Mouse (Mus musculus) thymus, adult 2 months (tissue): ENCODE data around the gene Gm20696. TPM values are rescaled to one million over a fixed set of nuclear protein-coding genes. Genes with fewer than 3 reads are reported as not detected.

Experiments
- DNase-seq: peaks from one replicate; pipeline ENCODE4 v3.0.0; 2021
- H3K27ac ChIP-seq: fragments of 200-500 bp; 2 replicates; pipeline ENCODE4 v1.5.1; 2012; ENCODE audit warnings: low read length, control low read depth; ENCODE audit not compliant: control insufficient read depth, insufficient read depth
- H3K27me3 ChIP-seq: fragments of 200-500 bp; 2 replicates; pipeline ENCODE4 v1.6.1; 2012; ENCODE audit warnings: mild to moderate bottlenecking, low read length, moderate library complexity, mixed read lengths; ENCODE audit not compliant: control insufficient read depth, insufficient read depth
- H3K36me3 ChIP-seq: fragments of 200-500 bp; 2 replicates; pipeline ENCODE4 v1.6.1; 2012; ENCODE audit warnings: mild to moderate bottlenecking, low read length, moderate library complexity; ENCODE audit not compliant: control insufficient read depth, insufficient read depth
- H3K4me1 ChIP-seq: fragments of 200-500 bp; replicated peaks from 2 replicates; pipeline ENCODE4 v1.6.1; 2012; ENCODE audit warnings: low read length; ENCODE audit not compliant: control insufficient read depth, insufficient read depth
- H3K4me3 ChIP-seq: fragments of 200-500 bp; 2 replicates; pipeline ENCODE4 v1.5.1; 2012; ENCODE audit warnings: mild to moderate bottlenecking, low read length, control low read depth, moderate library complexity; ENCODE audit not compliant: control insufficient read depth, insufficient read depth
- CTCF ChIP-seq: fragments of 200-500 bp; IDR thresholded peaks from 2 replicates; pipeline ENCODE4 v1.5.1; 2012; ENCODE audit warnings: mild to moderate bottlenecking, control low read depth, low read length, moderate library complexity, borderline replicate concordance; ENCODE audit not compliant: control insufficient read depth, poor library complexity, insufficient read depth; ENCODE audit errors: extremely low read depth
- POLR2A ChIP-seq: fragments of 200-500 bp; IDR thresholded peaks from 2 replicates; pipeline ENCODE4 v1.6.1; 2012; ENCODE audit warnings: mild to moderate bottlenecking, low read length, control low read depth, moderate library complexity; ENCODE audit not compliant: control insufficient read depth, poor library complexity, insufficient read depth; ENCODE audit errors: extremely low read depth
- WGBS: fragments of 180-500 bp; shearing (Covaris S2); methylation state at CpG from one replicate; pipeline ENCODE4 v1.1.7; 2018; 5-methylcytosine and 5-hydroxymethylcytosine counted together
- polyA plus RNA-seq: library from polyadenylated mRNA; depleted of rRNA; stranded (reverse); fragments of >200 nt; gene quantifications from 2 replicates; pipeline ENCODE4 v1.2.3, GENCODE M21; 2012

Gene Gm20696
- polyA plus RNA-seq, 1 experiment: 3.3 TPM

GRCm38 (mm10) chr6:99319415-99320405 is 346.9 kb downstream of the Gm20696 start:
- Histone ChIP-seq H3K36me3 (no peaks in the 10 kb centered on the region), H3K27ac (no peak overlapping the region), H3K4me3 (no peak overlapping the region), H3K4me1 (peaks cover 5% of the 10 kb centered on the region; the same call in 1 of the 2 replicates), H3K27me3 (no peaks in the 10 kb centered on the region)
- DNase-seq: no peak
- TF ChIP-seq POLR2A (no peak), CTCF (no peak)
- 91% methylated on average over 19 of the region's 19 CpGs for WGBS

GRCm38 (mm10) chr6:99314746-99315145 is 351.9 kb downstream of the Gm20696 start:
- Histone ChIP-seq H3K4me3 (no peak overlapping the region), H3K36me3 (no peaks in the 10 kb centered on the region), H3K27me3 (no peaks in the 10 kb centered on the region), H3K27ac (no peak overlapping the region), H3K4me1 (peaks cover 6% of the 10 kb centered on the region)
- 89% methylated on average over 3 of the region's 3 CpGs for WGBS
- no peak for DNase-seq
- TF ChIP-seq POLR2A (no peak), CTCF (no peak)

GRCm38 (mm10) chr6:99310529-99310928 is 356.1 kb downstream of the Gm20696 start:
- WGBS: 97% methylated on average over 12 of the region's 12 CpGs
- H3K36me3 ChIP-seq: no peaks in the 10 kb centered on the region
- no peak overlapping the region for H3K4me3 ChIP-seq
- TF ChIP-seq CTCF (no peak), POLR2A (no peak)
- no peak for DNase-seq
- H3K27ac ChIP-seq: no peak overlapping the region
- no peaks in the 10 kb centered on the region for H3K27me3 ChIP-seq
- H3K4me1 ChIP-seq: peaks cover 15% of the 10 kb centered on the region

GRCm38 (mm10) chr6:99310171-99310500 is 356.5 kb downstream of the Gm20696 start:
- H3K27me3 ChIP-seq: no peaks in the 10 kb centered on the region
- WGBS: 96% methylated on average over 3 of the region's 3 CpGs

GRCm38 (mm10) chr6:99309466-99310170 is 357.0 kb downstream of the Gm20696 start:
- DNase-seq: no peak
- TF ChIP-seq POLR2A (no peak), CTCF (no peak)
- no peak overlapping the region for H3K27ac ChIP-seq
- no peak overlapping the region for H3K4me3 ChIP-seq
- H3K36me3 ChIP-seq: no peaks in the 10 kb centered on the region
- H3K4me1 ChIP-seq: peaks cover 16% of the 10 kb centered on the region
- H3K27me3 ChIP-seq: no peaks in the 10 kb centered on the region
- 66% methylated on average over 14 of the region's 14 CpGs for WGBS

More at GRCm38 (mm10) chr6:99310171-99310500, 356.5 kb downstream of the Gm20696 start:
- DNase-seq: no peak
- TF ChIP-seq CTCF: no peak
- no peak for TF ChIP-seq POLR2A
- Histone ChIP-seq H3K4me1 (peaks cover 16% of the 10 kb centered on the region), H3K4me3 (no peak overlapping the region), H3K27ac (no peak overlapping the region), H3K36me3 (no peaks in the 10 kb centered on the region)

- H3K4me3 ChIP-seq: no peak overlapping the region
- TF ChIP-seq CTCF (no peak), POLR2A (no peak)
- H3K4me1 ChIP-seq: peaks cover 37% of the 10 kb centered on the region
- H3K36me3 ChIP-seq: no peaks in the 10 kb centered on the region
- no peaks in the 10 kb centered on the region for H3K27me3 ChIP-seq
- WGBS: 79% methylated on average over 3 of the region's 3 CpGs
- H3K27ac ChIP-seq: peak overlapping the region; percentile 22; the same call in 1 of the 2 replicates
- no peak for DNase-seq
These were observed 360.8 kb downstream of the Gm20696 start for GRCm38 (mm10) chr6:99305751-99306150.
